Mouse (Mus musculus): Measurements from ENCODE around the gene Klhl7.

DNA sequence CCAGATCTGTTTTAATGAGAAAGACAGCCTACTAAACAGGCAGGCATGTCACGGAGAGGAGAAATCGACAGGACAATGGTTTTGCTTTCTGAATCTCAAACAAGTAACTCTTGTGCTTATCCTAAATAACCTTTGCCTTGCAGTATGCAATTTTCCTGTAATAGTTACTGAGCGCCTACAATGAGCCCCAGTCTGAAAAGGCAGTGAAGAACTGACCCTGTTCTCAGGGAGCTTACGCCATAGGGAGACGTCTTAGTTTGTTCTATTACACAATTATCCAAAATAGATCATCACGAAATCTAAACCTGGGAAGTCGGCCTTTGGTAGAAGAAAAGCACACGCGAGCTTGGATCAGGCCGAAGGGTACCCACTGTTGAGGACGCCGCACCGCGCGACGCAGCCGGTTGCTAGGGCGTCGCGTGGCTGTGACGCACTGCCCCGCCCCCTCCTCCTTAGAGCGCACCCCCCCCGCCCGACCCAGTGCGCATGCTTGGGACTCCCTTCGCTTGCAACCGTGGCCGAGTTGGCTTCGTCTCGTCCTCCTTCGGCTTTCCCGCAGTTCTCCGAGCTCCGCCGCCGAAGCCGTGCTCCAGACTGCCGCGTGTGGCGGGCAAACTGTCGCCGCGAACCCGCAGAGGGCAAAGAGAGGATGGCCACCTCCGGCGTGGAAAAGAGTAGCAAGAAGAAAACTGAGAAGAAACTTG, at the start of gene Klhl7:
- TF ChIP-seq CTCF (IDR thresholded peaks at IDR 0.05; ENCODE audit: low read depth), result no peak
- TF ChIP-seq EP300 (IDR thresholded peaks at IDR 0.05; ENCODE audit: low read depth), result no peak

All from heart, postnatal 0 days (tissue).